Mouse (Mus musculus): ENCODE results near the gene Tenm2.

The Tenm2 gene

DNA sequence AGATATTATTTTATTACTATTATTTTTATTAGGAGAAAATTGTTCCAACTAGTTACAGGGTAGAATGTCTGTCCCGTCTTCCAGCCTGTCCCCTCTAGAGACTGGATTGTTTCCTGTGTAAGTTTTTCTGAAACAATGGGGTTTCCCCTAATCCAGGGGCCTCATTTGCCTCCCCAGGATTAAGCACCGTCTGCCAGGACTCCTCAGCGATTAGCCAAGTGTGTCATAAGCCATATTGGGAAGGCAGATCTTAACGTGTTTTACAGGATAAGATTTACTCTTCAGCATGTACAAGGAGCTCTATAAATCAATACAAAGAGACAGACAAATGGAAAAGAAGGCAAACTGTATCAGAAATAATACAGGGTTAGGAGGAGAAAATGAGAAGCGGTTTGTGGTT lies 1082.3 kb downstream of the Tenm2 start:
- in situ Hi-C loops (cut with MboI; ENCODE audit: low pct_unique_long_range_greater_than_20kb in 1 of 2, low sequenced_read_pairs in 2 of 2, unreplicated experiment in 1 of 2) = no loop called here

DNA sequence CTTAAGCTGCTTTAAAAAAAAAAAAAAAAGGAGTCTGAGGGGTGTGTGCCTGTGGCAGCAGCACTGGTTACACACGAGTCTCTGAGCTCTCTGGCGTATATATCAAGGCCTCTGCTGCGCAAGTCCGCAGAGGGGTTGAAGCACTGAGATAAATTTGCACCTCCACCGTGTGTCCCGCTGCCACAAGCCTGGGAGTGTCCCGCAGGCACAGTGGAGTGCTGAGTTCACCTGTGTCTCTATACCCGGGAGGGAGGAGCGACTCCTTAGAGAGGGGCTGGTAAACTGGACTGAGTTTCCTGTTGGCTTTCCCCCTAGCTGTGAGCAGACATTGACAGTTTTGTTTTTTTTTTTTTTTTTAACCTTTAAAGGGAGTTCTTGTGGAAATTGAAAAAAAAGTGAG lies 1082.8 kb downstream of the Tenm2 start:
- in situ Hi-C loops (cut with MboI; ENCODE audit: low pct_unique_long_range_greater_than_20kb in 1 of 2, low sequenced_read_pairs in 2 of 2, unreplicated experiment in 1 of 2) = no loop called here

DNA sequence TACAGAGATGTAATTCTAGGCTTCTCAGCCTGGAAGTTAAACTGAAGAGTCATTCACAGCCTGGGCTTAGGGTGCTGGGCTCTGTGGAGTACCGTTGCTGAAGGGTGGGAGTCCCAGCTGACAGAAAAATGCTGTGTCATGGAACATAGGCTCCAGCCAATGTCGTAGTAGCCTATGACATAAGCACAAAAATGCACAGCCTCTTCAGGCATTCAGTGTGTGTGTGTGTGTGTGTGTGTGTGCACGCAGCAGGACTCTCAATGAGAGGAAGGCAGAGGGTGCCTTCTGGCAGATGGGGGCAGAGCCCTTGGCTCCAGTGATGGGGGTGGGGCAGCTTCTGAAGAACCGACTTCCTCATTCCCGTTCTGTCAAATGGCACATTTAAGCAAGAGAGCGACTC lies 1083.5 kb downstream of the Tenm2 start:
- in situ Hi-C loops (cut with MboI; ENCODE audit: low pct_unique_long_range_greater_than_20kb in 1 of 2, low sequenced_read_pairs in 2 of 2, unreplicated experiment in 1 of 2) = no loop called here

DNA sequence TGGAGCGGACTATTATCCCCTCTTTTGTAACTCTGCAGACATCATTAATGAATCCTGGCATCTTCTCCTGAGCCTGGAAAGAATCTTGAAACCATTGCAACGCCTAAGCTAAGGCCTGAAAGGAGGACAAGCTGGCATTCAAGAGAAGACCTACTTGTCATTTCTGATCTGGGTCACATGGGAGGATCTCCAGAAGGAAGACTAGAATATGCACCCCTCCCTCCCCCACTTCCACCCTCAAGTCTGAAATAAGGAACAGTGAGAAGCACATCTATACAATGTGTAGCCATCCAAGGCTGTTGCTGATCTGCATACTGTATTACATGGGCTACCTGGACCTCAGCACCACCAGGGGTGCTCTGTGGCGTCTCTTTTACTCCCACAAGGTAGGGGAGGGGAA lies 1086.7 kb downstream of the Tenm2 start:
- in situ Hi-C loops (cut with MboI; ENCODE audit: low pct_unique_long_range_greater_than_20kb in 1 of 2, low sequenced_read_pairs in 2 of 2, unreplicated experiment in 1 of 2) = no loop called here

DNA sequence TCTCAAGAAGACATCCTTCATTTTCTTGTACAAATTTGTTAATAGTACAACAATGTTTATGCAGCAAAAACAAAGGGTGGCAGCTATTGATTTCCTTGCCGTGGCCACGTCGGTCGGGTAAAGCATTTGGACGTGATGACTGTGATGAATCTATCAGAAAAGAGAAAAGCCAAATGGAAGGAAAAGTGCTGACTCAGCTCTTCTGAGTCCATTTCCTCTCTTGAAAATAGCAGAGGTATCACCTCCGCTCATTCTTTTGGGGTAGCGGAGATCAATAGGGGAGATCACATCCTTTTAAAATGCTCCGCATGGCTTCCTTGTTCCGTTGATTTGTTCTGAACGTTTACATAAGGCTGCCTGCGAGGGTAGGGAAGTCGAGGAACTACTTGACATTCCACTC lies 1090.7 kb downstream of the Tenm2 start:
- in situ Hi-C loops (cut with MboI; ENCODE audit: low pct_unique_long_range_greater_than_20kb in 1 of 2, low sequenced_read_pairs in 2 of 2, unreplicated experiment in 1 of 2) = no loop called here

DNA sequence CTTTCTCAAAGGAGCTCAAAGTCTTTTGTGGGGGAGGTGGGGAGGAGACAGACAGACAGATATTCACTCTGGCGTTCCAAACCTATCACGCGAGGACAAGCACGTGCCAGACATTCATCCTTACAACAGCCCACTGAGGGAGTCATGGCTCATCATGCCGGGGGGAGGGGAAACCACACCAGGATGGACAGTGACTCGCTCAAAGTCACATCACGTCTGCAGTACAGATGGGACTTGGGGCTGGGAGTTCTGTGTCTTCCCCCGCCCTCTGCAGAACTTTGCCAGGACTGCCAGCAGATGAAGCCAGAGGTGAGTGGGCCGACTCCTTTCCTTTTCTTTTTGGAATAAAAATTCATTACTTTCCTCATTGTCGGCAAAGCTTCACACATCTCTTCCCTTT lies 1095.4 kb downstream of the Tenm2 start:
- in situ Hi-C loops (cut with MboI; ENCODE audit: low pct_unique_long_range_greater_than_20kb in 1 of 2, low sequenced_read_pairs in 2 of 2, unreplicated experiment in 1 of 2) = no loop called here

DNA sequence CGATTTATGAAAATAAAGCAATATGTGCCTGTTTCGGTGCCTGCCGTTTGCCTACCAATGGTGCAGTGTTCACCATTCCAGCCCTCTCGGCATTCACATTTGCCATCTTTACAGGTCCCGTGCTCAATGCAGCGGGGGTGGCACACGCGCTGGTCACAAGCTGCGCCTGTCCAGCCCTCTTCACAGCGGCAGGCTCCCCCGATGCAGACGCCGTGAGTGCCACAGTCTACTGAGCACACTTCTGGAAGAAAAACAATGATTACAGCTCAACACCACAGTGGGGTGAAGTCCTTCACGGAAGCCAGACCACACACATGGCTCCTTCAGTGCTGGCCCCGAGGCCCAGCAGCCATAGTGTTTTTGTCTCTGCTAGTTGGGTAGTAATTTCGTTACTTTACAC lies 1096.2 kb downstream of the Tenm2 start:
- in situ Hi-C loops (cut with MboI; ENCODE audit: low pct_unique_long_range_greater_than_20kb in 1 of 2, low sequenced_read_pairs in 2 of 2, unreplicated experiment in 1 of 2) = no loop called here

DNA sequence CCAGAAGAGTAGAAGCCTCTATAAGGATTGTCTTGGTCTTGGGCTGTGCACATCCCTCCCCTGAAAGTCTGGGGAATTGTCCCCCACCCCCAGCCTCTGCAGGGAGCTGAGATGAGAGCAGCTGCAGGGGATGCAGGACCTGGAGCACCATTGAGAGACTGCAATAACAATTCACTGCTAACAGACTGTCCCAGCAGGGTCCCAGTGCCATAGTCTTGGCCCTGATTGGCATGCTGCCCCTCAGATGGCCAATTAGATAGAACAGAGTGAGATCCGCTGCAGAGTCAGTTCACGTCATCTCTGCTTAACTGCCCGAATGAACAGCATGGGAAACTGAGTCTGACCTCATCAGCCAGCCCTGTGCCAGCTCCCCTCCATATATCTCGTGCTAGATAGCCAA lies 1097.9 kb downstream of the Tenm2 start:
- in situ Hi-C loops (cut with MboI; ENCODE audit: low pct_unique_long_range_greater_than_20kb in 1 of 2, low sequenced_read_pairs in 2 of 2, unreplicated experiment in 1 of 2) = no loop called here

DNA sequence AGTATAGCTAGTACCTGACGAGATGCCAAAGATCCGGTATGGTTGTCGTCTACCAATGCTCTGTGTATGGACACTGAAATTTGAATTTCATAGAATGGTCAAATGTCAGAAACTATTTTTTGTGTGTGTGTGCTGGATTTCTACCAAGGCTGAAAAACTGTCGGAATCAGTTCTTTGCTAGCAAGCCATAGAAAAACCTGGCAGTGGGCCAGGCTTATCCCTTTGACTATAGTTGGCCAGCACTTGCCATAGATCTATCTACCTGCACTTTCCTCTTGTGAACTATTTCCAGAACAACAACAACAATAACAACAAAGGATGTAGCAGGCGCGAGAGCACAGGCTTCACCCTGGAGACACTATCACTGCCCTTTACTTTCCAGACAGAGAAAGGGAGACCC lies 1098.5 kb downstream of the Tenm2 start:
- in situ Hi-C loops (cut with MboI; ENCODE audit: low pct_unique_long_range_greater_than_20kb in 1 of 2, low sequenced_read_pairs in 2 of 2, unreplicated experiment in 1 of 2) = no loop called here

DNA sequence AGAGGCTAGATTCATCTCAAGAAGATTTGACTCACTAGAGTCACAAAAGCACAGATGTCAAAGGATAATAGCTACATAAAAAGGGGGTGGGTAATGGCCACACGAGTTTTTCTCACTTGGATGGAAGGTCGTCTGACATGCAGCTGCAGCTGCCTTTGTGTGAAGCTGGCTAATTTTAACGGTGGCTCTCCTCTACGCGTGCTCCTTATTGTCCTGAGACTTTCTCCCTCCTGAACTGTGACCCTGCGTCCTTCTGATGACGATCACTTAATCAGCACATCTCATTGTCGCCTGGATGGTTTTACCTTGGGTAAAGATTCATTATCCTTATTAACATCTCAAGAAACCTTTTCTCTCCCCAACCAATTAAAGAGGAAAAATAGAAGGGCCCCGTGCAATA lies 1101.1 kb downstream of the Tenm2 start:
- in situ Hi-C loops (cut with MboI; ENCODE audit: low pct_unique_long_range_greater_than_20kb in 1 of 2, low sequenced_read_pairs in 2 of 2, unreplicated experiment in 1 of 2) = no loop called here

DNA sequence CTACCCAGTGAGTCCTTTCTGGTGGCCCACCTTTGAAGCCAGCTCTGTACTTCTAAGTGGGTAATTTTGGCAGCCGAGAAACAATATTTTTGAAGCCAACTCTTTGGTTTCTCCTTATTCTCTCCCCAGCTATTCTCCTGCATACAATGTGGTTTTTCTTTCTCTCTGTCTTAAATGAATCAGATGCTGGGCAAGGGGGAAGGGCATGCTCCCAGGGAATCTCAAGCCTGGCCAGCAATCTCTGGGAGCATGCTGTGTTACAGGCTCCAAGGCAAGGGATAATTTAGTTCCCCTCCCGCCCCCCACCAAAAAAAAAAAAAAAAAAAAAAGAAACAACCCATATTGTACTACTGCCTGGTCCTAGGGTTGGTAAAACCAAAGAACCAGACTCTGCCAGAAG lies 1112.5 kb downstream of the Tenm2 start:
- in situ Hi-C loops (cut with MboI; ENCODE audit: low pct_unique_long_range_greater_than_20kb in 1 of 2, low sequenced_read_pairs in 2 of 2, unreplicated experiment in 1 of 2) = no loop called here

DNA sequence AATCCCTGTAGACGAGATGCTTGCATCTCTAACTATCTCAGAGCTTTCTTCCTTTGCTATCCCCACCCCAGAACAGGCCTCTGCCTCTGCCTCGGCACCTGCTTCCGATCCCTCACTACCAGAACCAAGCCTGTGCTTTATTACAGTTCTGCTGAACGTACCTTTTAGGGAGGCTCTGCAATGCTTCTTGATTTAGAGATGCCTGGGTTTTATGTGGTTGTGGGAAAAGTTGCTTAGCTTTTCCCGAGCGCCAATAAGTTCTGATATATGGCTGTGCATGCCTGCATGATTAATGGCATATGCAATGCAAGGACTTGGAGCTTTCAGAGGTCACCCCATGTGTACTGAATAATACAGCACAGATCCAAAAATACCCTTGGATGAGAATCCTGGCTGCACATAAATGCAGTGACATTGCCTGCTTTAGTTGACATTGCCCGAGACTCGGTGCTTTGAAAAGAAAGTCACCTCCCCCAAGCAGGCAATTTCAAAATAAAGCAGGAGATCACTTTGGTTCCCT lies 1114.3 kb downstream of the Tenm2 start:
- in situ Hi-C loops (cut with MboI; ENCODE audit: low pct_unique_long_range_greater_than_20kb in 1 of 2, low sequenced_read_pairs in 2 of 2, unreplicated experiment in 1 of 2) = no loop called here

DNA sequence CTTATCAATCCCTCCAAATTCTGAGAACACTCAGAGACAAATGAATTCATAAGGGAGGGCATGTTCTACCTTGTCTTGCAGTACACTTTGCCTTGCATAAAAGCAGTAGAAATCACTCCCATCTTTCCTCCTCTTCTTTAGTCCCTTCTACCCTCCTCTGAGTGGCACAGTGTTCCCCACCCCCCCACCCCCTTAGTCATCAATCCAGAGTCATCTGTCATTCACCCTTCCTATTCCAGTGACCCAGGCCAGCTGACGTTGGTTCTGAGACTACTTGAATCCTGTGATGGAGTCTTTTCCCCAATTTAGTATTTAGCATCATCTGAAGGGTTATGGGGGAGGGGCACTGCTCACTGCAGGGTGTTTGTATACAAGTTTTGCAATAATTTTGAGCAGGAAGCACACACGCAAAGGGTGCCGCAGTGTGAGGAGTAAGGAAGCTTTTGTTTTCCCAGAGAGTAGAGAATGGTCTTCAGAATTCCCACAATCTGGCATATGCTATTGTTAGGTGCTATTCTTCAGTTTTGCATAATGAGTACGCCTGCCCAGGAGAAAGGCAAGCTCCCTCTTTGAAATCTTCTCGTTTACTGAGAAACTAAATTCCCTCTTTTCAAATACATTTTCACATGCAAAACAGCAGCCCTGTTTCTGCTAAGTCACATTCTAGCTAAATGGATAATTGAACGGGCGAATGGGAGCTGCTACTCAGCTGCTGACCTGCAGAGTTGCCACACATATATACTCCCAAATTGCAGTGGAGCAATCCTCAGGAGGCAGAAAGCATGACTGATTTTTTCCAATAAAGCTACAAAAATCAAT lies 1115.0 kb downstream of the Tenm2 start:
- in situ Hi-C loops (cut with MboI; ENCODE audit: low pct_unique_long_range_greater_than_20kb in 1 of 2, low sequenced_read_pairs in 2 of 2, unreplicated experiment in 1 of 2) = no loop called here

DNA sequence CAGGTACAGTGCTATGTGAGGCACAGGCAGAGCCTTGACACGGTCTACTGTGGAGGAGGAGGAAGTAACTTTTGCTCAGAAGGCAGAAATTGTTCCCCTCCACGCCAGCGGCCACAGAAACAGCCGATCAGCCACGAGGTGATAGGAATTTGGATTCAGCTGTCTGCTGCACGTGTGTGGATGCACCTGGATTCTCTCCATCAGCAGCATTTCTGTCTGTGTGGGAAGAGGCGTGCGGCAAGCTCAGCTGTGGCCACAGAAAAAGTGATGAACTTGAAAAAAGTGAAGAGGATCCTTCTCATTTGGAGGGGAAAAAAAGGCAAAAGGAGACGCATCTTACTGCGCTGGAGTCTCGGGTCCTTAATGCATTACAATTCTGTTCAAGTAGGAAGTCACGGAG lies 1122.4 kb downstream of the Tenm2 start:
- in situ Hi-C loops (cut with MboI; ENCODE audit: low pct_unique_long_range_greater_than_20kb in 1 of 2, low sequenced_read_pairs in 2 of 2, unreplicated experiment in 1 of 2) = no loop called here

DNA sequence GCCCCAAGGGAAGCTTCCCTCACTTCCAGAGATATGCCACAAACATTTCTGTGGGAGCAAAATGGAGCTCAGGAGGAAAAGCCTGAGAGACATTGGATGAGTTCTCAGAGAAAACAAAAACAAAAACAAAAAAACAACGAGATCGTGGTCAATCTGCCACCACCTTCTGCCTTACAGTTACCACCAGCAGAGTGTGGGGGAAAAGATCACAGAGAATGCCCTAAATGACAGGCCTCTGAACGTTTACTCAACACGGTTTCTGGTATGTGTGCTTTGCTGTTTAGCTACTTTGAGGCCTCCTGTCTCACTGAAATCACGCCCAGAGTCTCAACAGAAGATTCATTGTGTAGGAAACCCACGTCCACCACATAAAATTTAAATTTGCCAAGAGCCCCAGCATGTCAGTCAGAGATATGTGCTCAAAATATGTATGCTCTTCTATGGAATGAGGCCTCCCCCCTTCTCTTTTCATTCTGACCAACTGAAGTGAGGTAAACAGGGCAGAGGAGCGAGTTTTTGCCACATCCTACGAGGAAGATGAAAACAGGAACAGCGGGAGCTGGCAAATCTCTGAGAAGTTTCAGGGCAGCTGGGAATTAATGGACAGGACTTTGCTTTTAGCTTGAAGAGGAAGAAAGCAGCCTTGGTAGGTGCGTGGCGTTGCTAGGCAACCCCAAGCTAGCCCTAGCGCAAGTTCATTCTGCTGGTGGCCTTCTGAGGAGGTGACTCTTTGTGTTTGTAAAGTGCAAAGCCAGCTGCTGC lies 1126.6 kb downstream of the Tenm2 start:
- in situ Hi-C loops (cut with MboI; ENCODE audit: low pct_unique_long_range_greater_than_20kb in 1 of 2, low sequenced_read_pairs in 2 of 2, unreplicated experiment in 1 of 2) = no loop called here

DNA sequence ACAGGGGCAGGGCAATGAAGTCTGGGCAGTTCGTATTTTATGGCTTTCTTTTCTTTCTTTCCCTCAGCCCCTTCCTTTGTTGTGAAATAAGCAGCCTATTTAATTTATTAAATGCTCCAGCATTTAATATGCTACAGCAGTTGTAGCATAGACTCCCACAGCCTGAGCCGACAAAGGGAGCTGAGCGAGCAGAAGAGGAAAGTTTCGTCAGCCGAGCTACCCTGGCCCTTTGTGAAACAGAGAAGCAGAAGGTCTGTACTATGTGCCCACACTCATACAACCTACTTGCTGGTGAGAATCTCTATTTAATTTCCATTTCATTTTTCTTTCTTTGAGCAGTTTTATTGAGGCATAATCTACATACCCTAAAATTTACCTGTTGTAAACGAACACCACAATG lies 1127.9 kb downstream of the Tenm2 start:
- in situ Hi-C loops (cut with MboI; ENCODE audit: low pct_unique_long_range_greater_than_20kb in 1 of 2, low sequenced_read_pairs in 2 of 2, unreplicated experiment in 1 of 2) = no loop called here

DNA sequence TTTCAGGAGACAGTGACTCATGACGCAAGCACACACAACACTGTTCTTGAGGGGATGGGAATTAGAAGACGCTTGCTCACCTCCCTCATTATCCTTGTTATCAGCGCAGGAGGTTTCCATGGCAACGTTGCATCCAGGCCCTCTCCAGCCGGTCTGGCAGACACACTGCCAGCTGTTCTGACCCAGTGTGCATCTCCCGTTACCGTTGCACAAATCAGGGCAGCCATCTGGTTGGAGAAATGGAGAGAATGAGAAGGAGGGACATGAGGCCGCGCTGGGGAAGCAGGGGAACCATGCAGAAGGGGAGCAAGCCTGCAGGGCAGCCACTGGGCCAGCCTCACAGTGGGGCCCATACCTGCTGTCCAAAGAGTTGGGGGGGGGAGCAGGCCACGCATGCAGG lies 1129.1 kb downstream of the Tenm2 start:
- in situ Hi-C loops (cut with MboI; ENCODE audit: low pct_unique_long_range_greater_than_20kb in 1 of 2, low sequenced_read_pairs in 2 of 2, unreplicated experiment in 1 of 2) = no loop called here

DNA sequence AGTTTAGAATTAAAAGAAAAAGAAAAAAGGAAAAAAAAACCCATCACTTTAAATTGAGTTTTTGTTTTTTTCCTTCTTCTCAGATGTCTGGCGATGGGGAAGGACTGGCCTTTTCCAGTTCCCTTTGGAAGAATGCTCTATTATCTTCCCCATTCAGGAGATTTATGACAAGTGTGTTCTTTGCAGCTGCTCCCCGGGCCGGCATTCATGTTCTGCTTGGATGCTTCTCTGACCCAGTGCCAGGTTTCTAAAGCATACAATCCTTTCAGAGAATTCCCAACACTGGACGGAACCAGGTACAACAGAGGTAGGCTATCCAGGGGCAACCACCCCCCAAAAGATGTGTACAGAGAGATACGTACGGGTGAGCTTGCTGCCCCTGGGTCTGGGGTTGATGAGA lies 1132.2 kb downstream of the Tenm2 start:
- in situ Hi-C loops (cut with MboI; ENCODE audit: low pct_unique_long_range_greater_than_20kb in 1 of 2, low sequenced_read_pairs in 2 of 2, unreplicated experiment in 1 of 2) = no loop called here

DNA sequence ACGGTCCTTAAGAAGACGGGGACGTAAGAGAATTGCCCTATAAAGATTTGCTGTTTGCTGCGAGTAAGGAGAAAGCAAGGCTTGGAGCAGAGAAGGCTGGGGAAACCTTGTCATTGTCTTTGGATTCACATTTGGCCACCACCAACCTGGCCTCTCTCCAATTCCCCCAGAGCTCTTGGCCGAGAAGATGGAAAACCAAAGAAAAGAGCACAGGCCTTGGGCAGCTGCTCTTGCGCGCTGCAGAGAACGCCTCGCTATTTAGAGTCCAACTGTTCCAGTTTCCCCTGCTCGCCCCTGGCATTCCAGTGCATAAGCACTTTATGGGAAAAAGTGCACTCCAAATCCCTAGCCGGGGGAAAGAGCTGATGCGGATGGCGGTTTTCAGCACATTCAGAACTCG lies 1139.5 kb downstream of the Tenm2 start:
- in situ Hi-C loops (cut with MboI; ENCODE audit: low pct_unique_long_range_greater_than_20kb in 1 of 2, low sequenced_read_pairs in 2 of 2, unreplicated experiment in 1 of 2) = no loop called here

DNA sequence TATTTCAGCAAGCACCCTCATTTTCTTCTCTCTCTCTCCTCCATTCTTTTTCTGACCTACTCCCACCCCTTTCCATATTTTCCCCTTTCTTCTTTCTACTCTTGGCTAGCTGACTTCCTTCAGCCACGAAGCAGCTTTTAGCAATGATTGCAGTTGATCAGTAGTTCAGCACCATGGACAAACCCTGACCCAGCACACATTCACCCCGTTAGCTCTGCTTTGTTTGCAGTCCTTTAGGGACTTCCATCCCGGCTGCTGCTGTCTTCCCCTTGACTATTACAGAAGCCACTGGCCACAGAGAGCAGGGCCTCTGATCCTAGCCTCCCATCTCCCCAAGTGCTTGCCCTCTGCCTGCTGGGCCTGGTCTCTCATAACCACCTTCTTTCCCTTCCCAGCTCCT lies 1145.6 kb downstream of the Tenm2 start:
- in situ Hi-C loops (cut with MboI; ENCODE audit: low pct_unique_long_range_greater_than_20kb in 1 of 2, low sequenced_read_pairs in 2 of 2, unreplicated experiment in 1 of 2) = no loop called here
